Mouse (Mus musculus) testis, adult 2 months (tissue): ENCODE measurements around the gene Sec24d. TPM values are rescaled to one million over a fixed set of nuclear protein-coding genes. Genes with fewer than 3 reads are reported as not detected.

Source experiments
- H3K27ac ChIP-seq: fragments of 200-500 bp; 2 replicates; pipeline ENCODE4 v1.5.1; 2012; ENCODE audit warnings: low read depth, low read length; ENCODE audit not compliant: control insufficient read depth, insufficient read depth
- H3K27me3 ChIP-seq: fragments of 200-500 bp; 2 replicates; pipeline ENCODE4 v1.6.1; 2012; ENCODE audit warnings: mild to moderate bottlenecking, low read length, moderate library complexity; ENCODE audit not compliant: control insufficient read depth, insufficient read depth
- H3K36me3 ChIP-seq: fragments of 200-500 bp; 2 replicates; pipeline ENCODE4 v1.6.1; 2012; ENCODE audit warnings: mild to moderate bottlenecking, low read length; ENCODE audit not compliant: control insufficient read depth, insufficient read depth
- H3K4me1 ChIP-seq: fragments of 200-500 bp; 2 replicates; pipeline ENCODE4 v1.6.1; 2012; ENCODE audit warnings: low read length; ENCODE audit not compliant: control insufficient read depth, insufficient read depth
- H3K4me3 ChIP-seq: fragments of 200-500 bp; 2 replicates; pipeline ENCODE4 v1.5.1; 2012; ENCODE audit warnings: low read depth, mild to moderate bottlenecking, low read length, moderate library complexity, mixed read lengths; ENCODE audit not compliant: control insufficient read depth
- CTCF ChIP-seq: fragments of 200-500 bp; IDR thresholded peaks from 2 replicates; pipeline ENCODE4 v1.5.1; 2012; ENCODE audit warnings: low read depth, mild to moderate bottlenecking, inconsistent platforms, low read length, moderate library complexity; ENCODE audit not compliant: control insufficient read depth, insufficient read depth, insufficient replicate concordance
- POLR2A ChIP-seq: fragments of 200-500 bp; IDR thresholded peaks from 2 replicates; pipeline ENCODE4 v1.6.1; 2012; ENCODE audit warnings: low read depth, mild to moderate bottlenecking, inconsistent platforms, low read length, moderate library complexity; ENCODE audit not compliant: control insufficient read depth
- polyA plus RNA-seq: library from polyadenylated mRNA; depleted of rRNA; stranded (reverse); fragments of >200 nt; gene quantifications from 2 replicates; pipeline ENCODE4 v1.2.3, GENCODE M21; 2012

Sec24d gene
- polyA plus RNA-seq, 1 experiment, result 3.3 TPM

DNA sequence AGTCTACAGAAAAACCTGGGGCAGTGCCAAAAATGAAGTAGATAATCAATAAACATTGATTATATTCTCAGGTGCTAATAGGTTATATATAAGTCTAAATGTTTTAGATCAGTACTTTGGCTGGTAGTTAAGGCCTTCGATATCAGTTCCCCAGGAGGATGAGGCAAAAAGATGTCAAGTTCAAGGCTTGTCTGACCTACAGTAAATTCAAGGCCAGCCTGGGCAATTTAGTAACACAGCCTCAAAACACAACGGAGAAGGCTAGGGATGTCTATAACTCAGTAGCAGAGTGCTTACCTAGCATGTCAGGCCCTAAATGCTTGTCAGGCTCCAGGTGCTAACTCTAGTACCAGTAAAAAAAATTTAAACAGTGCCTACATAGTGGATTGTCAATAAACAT lies 34.3 kb downstream of the Sec24d start:
- TF ChIP-seq CTCF, result no peak
- TF ChIP-seq POLR2A, result no peak
- Histone ChIP-seq H3K27ac (no peak overlapping the region), H3K4me1 (no peaks in the 10 kb centered on the region), H3K36me3 (no peaks in the 10 kb centered on the region), H3K27me3 (no peaks in the 10 kb centered on the region), H3K4me3 (no peak overlapping the region)

DNA sequence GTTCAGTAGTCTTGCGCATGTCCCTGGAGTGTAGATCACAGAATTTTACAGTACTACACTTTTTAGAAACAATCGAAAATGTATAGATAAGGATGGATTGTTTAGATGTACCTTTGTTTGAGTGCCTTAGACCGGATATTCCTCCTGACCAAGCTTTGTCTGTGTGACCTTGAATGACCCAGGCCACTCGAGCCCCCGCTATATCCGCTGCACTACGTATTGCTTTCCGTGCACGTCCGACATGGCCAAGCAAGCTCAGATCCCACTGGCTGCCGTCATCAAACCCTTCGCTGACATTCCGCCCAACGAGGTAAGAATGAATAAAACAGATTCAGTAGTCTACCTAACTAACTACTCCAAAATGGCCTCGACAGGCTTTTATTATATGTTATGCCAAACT lies 38.4 kb downstream of the Sec24d start:
- H3K4me1 ChIP-seq, result no peaks in the 10 kb centered on the region

DNA sequence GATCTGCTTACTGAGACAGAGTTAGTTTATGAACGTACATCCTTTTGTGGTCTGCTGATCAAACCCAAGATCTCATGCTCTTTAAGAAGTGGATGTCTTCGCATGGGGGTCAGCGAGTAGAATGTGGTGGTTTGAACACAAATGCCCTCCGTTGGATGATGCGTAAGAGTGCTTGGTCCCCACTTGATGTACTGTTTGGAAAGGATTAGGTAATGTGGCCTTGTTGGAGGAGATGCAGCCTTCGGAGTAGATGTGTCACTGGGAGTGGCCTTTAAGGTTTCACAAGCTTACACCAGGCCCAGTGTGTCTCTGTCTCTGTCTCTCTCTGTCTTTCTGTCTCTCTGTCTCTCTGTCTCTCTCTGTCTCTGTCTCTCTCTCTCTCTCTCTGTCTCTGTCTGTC lies 40.2 kb downstream of the Sec24d start:
- Histone ChIP-seq H3K27ac (no peak overlapping the region), H3K27me3 (no peaks in the 10 kb centered on the region), H3K36me3 (no peaks in the 10 kb centered on the region), H3K4me3 (no peak overlapping the region), H3K4me1 (no peaks in the 10 kb centered on the region)
- no peak for TF ChIP-seq CTCF
- no peak for TF ChIP-seq POLR2A

More for the DNA sequence above, 38.4 kb downstream of the Sec24d start:
- Histone ChIP-seq H3K27me3 (no peaks in the 10 kb centered on the region), H3K4me3 (no peak overlapping the region), H3K27ac (no peak overlapping the region), H3K36me3 (no peaks in the 10 kb centered on the region)
- TF ChIP-seq POLR2A (no peak), CTCF (no peak)

DNA sequence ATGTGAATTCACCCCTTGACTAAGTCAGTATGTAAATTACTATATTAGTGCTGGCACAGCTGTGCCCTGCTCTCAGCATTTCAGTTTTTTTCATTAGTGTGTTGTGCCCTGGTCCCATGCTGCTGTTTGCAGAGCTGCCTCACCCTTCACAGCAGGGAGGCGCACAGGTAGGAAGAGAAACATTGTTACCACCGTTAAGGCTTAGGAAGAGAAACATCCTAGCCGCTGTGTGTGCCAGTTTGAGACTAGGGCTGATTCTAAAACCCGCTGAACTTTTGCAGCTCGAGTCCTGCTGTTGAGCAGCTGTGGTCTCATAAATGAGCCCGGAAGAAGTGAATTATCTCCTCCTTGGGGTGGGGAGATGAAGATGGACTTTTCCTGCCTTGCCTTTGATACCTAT lies 41.9 kb downstream of the Sec24d start:
- H3K36me3 ChIP-seq, result no peaks in the 10 kb centered on the region
- H3K27ac ChIP-seq, result no peak overlapping the region
- H3K27me3 ChIP-seq, result no peaks in the 10 kb centered on the region
- TF ChIP-seq POLR2A (no peak), CTCF (no peak)
- H3K4me1 ChIP-seq, result no peaks in the 10 kb centered on the region
- H3K4me3 ChIP-seq, result no peak overlapping the region

DNA sequence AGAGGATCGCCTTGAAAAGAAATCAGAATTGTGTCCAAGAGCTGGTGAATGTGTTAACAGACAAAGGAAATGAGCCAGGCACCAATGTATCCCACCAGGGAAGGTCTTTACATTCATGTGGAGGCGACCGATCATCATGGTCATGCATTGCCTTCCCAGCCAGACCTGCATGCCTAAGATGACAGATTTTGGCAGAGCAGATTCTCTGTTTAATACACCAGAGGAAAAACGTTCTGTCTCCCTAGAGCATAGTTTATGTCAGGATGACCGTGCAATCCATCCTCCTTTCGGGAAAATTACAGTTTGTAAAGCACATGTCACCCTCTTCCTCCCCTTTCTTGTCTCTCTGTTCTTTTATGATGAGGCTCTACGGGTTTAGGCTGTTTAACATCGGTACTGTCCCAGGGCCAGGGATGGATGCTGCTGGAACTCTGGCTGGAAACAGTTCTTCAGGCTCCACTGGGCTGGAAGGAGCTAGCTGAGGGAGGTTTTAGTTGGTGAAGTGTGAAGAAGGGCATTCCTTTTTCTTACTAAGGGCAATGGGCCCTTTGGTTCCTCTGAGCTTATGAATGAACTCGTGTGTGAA lies 45.3 kb downstream of the Sec24d start:
- Histone ChIP-seq H3K4me1 (no peaks in the 10 kb centered on the region), H3K27me3 (no peaks in the 10 kb centered on the region), H3K27ac (no peak overlapping the region), H3K36me3 (no peaks in the 10 kb centered on the region), H3K4me3 (no peak overlapping the region)
- TF ChIP-seq CTCF (no peak), POLR2A (no peak)

DNA sequence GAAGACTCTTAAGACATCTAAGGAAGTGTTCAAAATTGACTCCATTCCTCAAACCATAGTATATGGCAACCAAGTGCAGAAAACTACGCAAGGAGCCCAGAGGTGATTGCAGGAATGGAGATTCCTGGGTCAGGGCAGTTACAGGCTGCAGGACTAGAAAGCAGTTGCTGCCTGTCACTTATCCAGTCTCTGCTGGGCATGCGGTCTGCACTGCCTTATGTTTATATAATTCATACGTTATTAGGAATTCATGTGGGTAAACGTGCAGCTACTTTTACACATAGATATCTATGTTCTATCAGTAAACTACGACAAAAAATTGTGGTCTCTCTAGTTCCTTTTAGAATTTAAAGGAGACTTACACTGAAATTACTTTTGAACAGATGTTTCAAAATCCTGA lies 46.2 kb downstream of the Sec24d start:
- no peak overlapping the region for H3K4me3 ChIP-seq
- no peak for TF ChIP-seq CTCF
- no peak for TF ChIP-seq POLR2A

DNA sequence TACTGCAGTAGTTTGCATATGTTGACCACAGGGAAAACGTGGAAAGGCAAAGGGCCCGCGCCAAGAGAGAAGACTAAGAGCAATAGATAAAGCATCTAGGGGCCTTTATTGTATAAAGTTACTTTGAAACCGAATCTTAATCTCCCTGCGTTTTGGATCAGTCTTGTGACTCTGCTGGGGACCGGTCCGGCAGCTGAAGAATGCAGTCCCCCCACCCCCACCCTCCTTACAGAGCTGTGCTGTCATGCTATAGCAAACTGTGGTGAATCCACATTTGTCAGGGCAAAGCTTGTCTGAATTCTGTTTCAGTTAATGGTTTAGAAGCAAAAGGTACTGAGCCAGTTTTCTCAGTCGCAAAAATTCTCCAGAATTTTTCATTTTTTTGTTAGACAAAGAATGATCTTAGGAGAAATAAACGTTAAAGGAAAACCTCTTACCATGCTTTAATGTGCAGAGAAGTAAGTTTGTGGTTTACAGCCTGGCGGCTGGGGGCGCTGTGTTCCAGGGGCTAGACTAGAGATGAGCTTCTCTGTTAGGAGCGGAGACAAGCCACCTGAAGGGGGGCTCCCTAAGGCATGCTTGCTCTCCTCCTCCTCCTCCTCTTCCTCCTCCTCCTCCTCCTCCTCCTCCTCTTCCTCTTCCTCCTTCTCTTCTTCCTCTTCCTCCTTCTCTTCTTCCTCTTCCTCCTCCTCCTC lies 46.8 kb downstream of the Sec24d start:
- Histone ChIP-seq H3K4me3 (no peak overlapping the region), H3K27ac (no peak overlapping the region), H3K27me3 (no peaks in the 10 kb centered on the region), H3K4me1 (no peaks in the 10 kb centered on the region), H3K36me3 (no peaks in the 10 kb centered on the region)
- TF ChIP-seq CTCF (no peak), POLR2A (no peak)

More for the DNA sequence above, 46.2 kb downstream of the Sec24d start:
- Histone ChIP-seq H3K27ac (no peak overlapping the region), H3K4me1 (no peaks in the 10 kb centered on the region), H3K27me3 (no peaks in the 10 kb centered on the region), H3K36me3 (no peaks in the 10 kb centered on the region)
